Mouse (Mus musculus) thymus, postnatal 25 days (tissue): Measurements from ENCODE around the gene Id1.

Experiments
- DNase-seq: peaks from one replicate; pipeline ENCODE4 v3.0.0; 2022

Id1 gene

DNA sequence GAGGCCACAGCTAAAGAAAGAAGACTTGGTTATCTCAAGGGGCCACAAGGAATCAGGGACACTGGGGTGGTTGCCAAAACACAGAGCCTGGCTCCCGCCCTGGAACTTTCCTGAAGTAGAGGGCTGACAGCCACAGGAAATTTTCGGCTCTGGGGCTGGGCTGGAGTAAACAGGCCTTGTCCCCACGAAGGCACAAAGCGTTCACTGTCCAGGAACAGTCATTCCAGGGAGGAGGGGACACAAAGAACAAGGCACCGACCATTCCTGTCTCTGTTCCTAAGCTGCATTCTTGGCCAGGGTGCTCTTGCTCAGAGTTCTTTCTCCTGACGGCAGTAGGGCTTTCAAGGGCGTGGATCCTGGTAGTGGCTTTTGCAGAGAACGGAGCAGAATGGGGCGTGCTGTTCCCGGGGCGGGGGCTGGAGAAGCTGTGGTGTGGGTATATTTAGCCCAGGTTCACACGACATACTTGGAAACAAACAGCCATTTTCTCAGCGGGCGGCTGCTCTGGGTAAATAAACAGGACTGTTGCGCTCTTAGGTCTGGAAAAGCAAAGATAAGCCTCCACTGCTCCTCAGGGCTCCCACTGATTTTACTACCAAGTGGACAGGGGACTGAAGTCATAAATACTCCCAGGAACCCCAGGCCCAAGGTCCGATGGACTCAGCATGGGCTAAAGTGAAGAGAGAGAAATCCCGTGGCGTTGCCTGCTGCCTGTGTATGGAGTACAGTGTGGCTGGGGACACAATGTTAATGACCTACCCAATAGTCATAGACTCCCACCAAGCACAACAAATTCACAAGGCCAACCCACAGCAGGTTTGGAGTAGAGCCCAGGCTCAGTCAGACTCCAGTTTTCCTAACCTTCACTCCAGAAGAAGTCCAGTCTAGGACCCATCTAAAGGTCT, 49.6 kb downstream of the Id1 start:
- DNase-seq = no peak
